In the genomic region with DNA sequence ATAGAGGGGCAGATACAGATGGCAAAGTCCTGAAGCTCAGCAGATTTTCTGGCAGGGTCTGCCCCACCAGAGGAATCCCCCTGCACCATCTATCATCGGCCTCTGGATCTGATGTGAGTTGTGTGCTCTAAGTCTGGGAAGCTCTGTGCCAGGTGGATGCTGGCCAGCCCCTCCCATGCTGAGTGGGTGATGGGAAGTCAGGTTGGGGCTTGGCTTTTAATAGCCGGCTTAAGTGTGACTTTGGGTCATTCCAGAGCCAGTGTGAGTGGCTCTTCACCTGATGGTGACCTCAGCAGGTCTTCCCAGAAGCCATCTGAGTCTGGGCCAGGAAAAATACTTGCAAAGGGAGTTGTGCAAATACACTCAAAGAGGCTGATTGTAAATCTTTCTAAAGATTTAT, we compare ENCODE assay signal across 11 mouse cellular contexts. TPM values are rescaled to one million over a fixed set of nuclear protein-coding genes. Genes with fewer than 3 reads are reported as not detected.
DNase-seq lines count a peak whose midpoint lies in the region; ATAC-seq and TF ChIP-seq lines count a peak whose summit lies in the region.
"Had no signal": no experiment of that assay in that cellular context is flagged by ENCODE, and none has a peak within 500 bp of the region (broad histone marks: within the 10 kb centered on the region; RNA-seq: fewer than 3 reads in every experiment).

No protein-coding gene starts in this region.

- 76% methylated on average over 2 of the region's 2 CpGs for WGBS in thymus, adult 2 months
- WGBS in midbrain, embryonic 11.5 days = 81% methylated on average over 2 of the region's 2 CpGs

- no peak overlapping the region for H3K4me3 ChIP-seq in thymus, adult 2 months (ENCODE audit: control insufficient read depth, insufficient read depth, low read length)
- H3K4me3 ChIP-seq in midbrain, embryonic 11.5 days (ENCODE audit: low read depth, low read length) = no peak overlapping the region
- H3K4me3 ChIP-seq: embryonic facial prominence, embryonic 10.5 days; liver, embryonic 13.5 days had no signal

- TF ChIP-seq CTCF in thymus, adult 2 months (IDR thresholded peaks at IDR 0.05; ENCODE audit: borderline replicate concordance, control insufficient read depth, extremely low read depth, insufficient read depth, low read length, poor library complexity) = no peak

- no peaks in the 10 kb centered on the region for H3K27me3 ChIP-seq in thymus, adult 2 months (ENCODE audit: control insufficient read depth, insufficient read depth, low read length)
- H3K27me3 ChIP-seq in midbrain, embryonic 11.5 days (ENCODE audit: control insufficient read depth, insufficient read depth, low read length) = no peaks in the 10 kb centered on the region
- H3K27me3 ChIP-seq: liver, embryonic 13.5 days had no signal

- peak; percentile 73 for DNase-seq in left cerebral cortex, postnatal 4 days
- no peak for DNase-seq in left cerebral cortex, adult 11 months (ENCODE audit: low spot score)
- DNase-seq in gastrocnemius, postnatal 10 days = peak; percentile 50
- DNase-seq in heart, postnatal 10 days = peak; percentile 83 to 85
- peak; percentile 78 to 89 for DNase-seq in lung, postnatal 4 days
- DNase-seq in thymus, adult 2 months = no peak
- no peak for DNase-seq in midbrain, embryonic 11.5 days (ENCODE audit: low spot score, missing footprints)
- DNase-seq: liver, embryonic 13.5 days had no signal

- H3K27ac ChIP-seq in thymus, adult 2 months (ENCODE audit: control insufficient read depth, insufficient read depth, low read length) = no peak overlapping the region
- H3K27ac ChIP-seq in midbrain, embryonic 11.5 days (ENCODE audit: low read depth, low read length) = no peak overlapping the region
- H3K27ac ChIP-seq: embryonic facial prominence, embryonic 10.5 days; liver, embryonic 13.5 days had no signal

- no peak for ATAC-seq in midbrain, embryonic 11.5 days (ENCODE audit: low FRiP score)
- ATAC-seq: midbrain, embryonic 16.5 days had no signal

- no peaks in the 10 kb centered on the region for H3K9me3 ChIP-seq in midbrain, embryonic 11.5 days (ENCODE audit: control insufficient read depth, low read length)
- H3K9me3 ChIP-seq: embryonic facial prominence, embryonic 10.5 days; liver, embryonic 13.5 days had no signal

- no peak overlapping the region for H3K4me2 ChIP-seq in midbrain, embryonic 11.5 days
- H3K4me2 ChIP-seq: liver, embryonic 13.5 days had no signal

- intact Hi-C loops in left cerebral cortex, postnatal 4 days (cut with DNase I) = no loop called here
- intact Hi-C loops in heart, postnatal 10 days (cut with DNase I) = loop anchor here (5.0 kb wide), 1 partner anchor 33 kb away; no protein-coding TSS in a partner anchor

- H3K4me1 ChIP-seq in thymus, adult 2 months (replicated peaks; ENCODE audit: control insufficient read depth, insufficient read depth, low read length) = no peaks in the 10 kb centered on the region
- H3K4me1 ChIP-seq in midbrain, embryonic 11.5 days (ENCODE audit: control insufficient read depth, insufficient read depth, low read length) = no peaks in the 10 kb centered on the region
- H3K4me1 ChIP-seq: embryonic facial prominence, embryonic 10.5 days; liver, embryonic 13.5 days had no signal

- H3K36me3 ChIP-seq in thymus, adult 2 months (ENCODE audit: control insufficient read depth, insufficient read depth, low read length) = no peaks in the 10 kb centered on the region
- no peaks in the 10 kb centered on the region for H3K36me3 ChIP-seq in midbrain, embryonic 11.5 days (ENCODE audit: control insufficient read depth, insufficient read depth, low read length)
- H3K36me3 ChIP-seq: embryonic facial prominence, embryonic 10.5 days; liver, embryonic 13.5 days had no signal

- H3K9ac ChIP-seq in midbrain, embryonic 11.5 days (ENCODE audit: low read length) = no peak overlapping the region
- H3K9ac ChIP-seq: liver, embryonic 13.5 days had no signal

- TF ChIP-seq POLR2A in thymus, adult 2 months (IDR thresholded peaks at IDR 0.05; ENCODE audit: control insufficient read depth, extremely low read depth, insufficient read depth, low read length, poor library complexity) = no peak

RNA-seq across cellular contexts. Expression of a gene that starts 22.0 kb away (rescaled TPM):
- under 1 TPM; 0.08 to 0.12 TPM for total RNA-seq in left cerebral cortex, postnatal 4 days (2021)
- total RNA-seq in gastrocnemius, postnatal 10 days (2021) = under 1 TPM in 1 of 2 experiments, not detected in 1; 0.05 TPM
- under 1 TPM; 0.57 to 0.77 TPM for total RNA-seq in heart, postnatal 10 days (2021)
- polyA plus RNA-seq in thymus, adult 2 months (2012; rRNA removed) = 0.04 TPM in 1 of 2 replicates, not detected in the other
- polyA plus RNA-seq in midbrain, embryonic 11.5 days (2014; fragmentation: Nextera tagmentation; extraction: Ambion mirVana) = not detected in 2 replicates
- polyA plus RNA-seq: embryonic facial prominence, embryonic 10.5 days; intestine, embryonic 14.5 days; midbrain, embryonic 16.5 days had no signal

RNA-seq across cellular contexts. Expression of a gene that starts 37.6 kb away (rescaled TPM):
- total RNA-seq in left cerebral cortex, postnatal 4 days (2021) = 10 to 100 TPM; 33.2 to 36.7 TPM
- 10 to 100 TPM; 33.1 to 34.3 TPM for total RNA-seq in gastrocnemius, postnatal 10 days (2021)
- total RNA-seq in heart, postnatal 10 days (2021) = 100 to 1,000 TPM; 164 TPM
- polyA plus RNA-seq in thymus, adult 2 months (2012; rRNA removed) = 16.2 and 20.2 TPM in 2 replicates
- polyA plus RNA-seq in midbrain, embryonic 11.5 days (2014; fragmentation: Nextera tagmentation; extraction: Ambion mirVana) = 5.3 and 5.7 TPM in 2 replicates

RNA-seq across cellular contexts. Expression of a gene that starts 57.6 kb away (rescaled TPM):
- 1 to 10 TPM in 1 of 2 experiments, under 1 TPM in 1; 0.86 to 1.8 TPM for total RNA-seq in left cerebral cortex, postnatal 4 days (2021)
- total RNA-seq in gastrocnemius, postnatal 10 days (2021) = under 1 TPM; 0.38 to 0.49 TPM
- 1 to 10 TPM; 1.7 to 2.0 TPM for total RNA-seq in heart, postnatal 10 days (2021)
- polyA plus RNA-seq in thymus, adult 2 months (2012; rRNA removed) = 0.26 and 0.51 TPM in 2 replicates
- not detected in 2 replicates for polyA plus RNA-seq in midbrain, embryonic 11.5 days (2014; fragmentation: Nextera tagmentation; extraction: Ambion mirVana)
- polyA plus RNA-seq: liver, embryonic 13.5 days had no signal

Comparison
In these comparisons a context has a peak if more than half of its experiments do, and no peak if none do; other contexts are left out.
1. DNase-seq: peak in left cerebral cortex, postnatal 4 days (single experiment), gastrocnemius, postnatal 10 days (single experiment), heart, postnatal 10 days (2 of 2) and lung, postnatal 4 days (2 of 2); none in left cerebral cortex, adult 11 months (single experiment), thymus, adult 2 months (single experiment) and midbrain, embryonic 11.5 days (single experiment).
2. RNA of a gene that starts 37.6 kb away (total RNA-seq): 164 TPM in heart, postnatal 10 days; 33.2 to 36.7 TPM in left cerebral cortex, postnatal 4 days and 33.1 to 34.3 TPM in gastrocnemius, postnatal 10 days; every median in the first group is over 4 times any median in the second.